Mouse (Mus musculus) spleen, postnatal 0 days (tissue): ENCODE results near the gene Cmah. TPM values are rescaled to one million over a fixed set of nuclear protein-coding genes. Genes with fewer than 3 reads are reported as not detected.

Experiments used
- polyA plus RNA-seq: library from polyadenylated mRNA; unstranded; fragments of >200 nt; fragmentation: Nextera tagmentation; extraction: Ambion mirVana; gene quantifications from 2 replicates; pipeline ENCODE4 v1.2.1, GENCODE M21; 2015

Cmah gene
- polyA plus RNA-seq: 3.0 TPM in 2 replicates

GRCm38 (mm10) chr13:24327201-24327600, at the start of gene Cmah:
Cmah (plus strand) TSS chr13:24327404.

GRCm38 (mm10) chr13:24280439-24281431, 46.5 kb upstream of the Cmah start, which contains the start of gene Carmil1:
Carmil1 (minus strand) TSS chr13:24280795.

Other genes with a start within 250 kb of the Cmah start
- gene Carmil1, start 46.6 kb upstream of the Cmah start, polyA plus RNA-seq: 7.1 and 7.9 TPM in 2 replicates